Mouse (Mus musculus) embryonic fibroblast, embryonic 13.5 days (primary cell): ENCODE measurements around the gene Foxf1. TPM values are rescaled to one million over a fixed set of nuclear protein-coding genes. Genes with fewer than 3 reads are reported as not detected.

Source experiments
- H3K27ac ChIP-seq: 2 replicates; pipeline ENCODE4 v1.5.1; 2012; ENCODE audit warnings: low read length, control low read depth, inconsistent platforms; ENCODE audit not compliant: insufficient read depth
- H3K4me1 ChIP-seq: 2 replicates; pipeline ENCODE4 v1.6.1; 2011; ENCODE audit warnings: low read length; ENCODE audit not compliant: control insufficient read depth, insufficient read depth
- H3K4me3 ChIP-seq: 2 replicates; pipeline ENCODE4 v1.5.1; 2011; ENCODE audit warnings: mild to moderate bottlenecking, control low read depth, low read length; ENCODE audit not compliant: insufficient read depth
- CTCF ChIP-seq: IDR thresholded peaks from 2 replicates; pipeline ENCODE4 v1.5.1; 2011; ENCODE audit warnings: mild to moderate bottlenecking, control low read depth, low read length, moderate library complexity, borderline replicate concordance; ENCODE audit not compliant: insufficient read depth
- POLR2A ChIP-seq: IDR thresholded peaks from 2 replicates; pipeline ENCODE4 v1.6.1; 2011; ENCODE audit warnings: low read depth, mild to moderate bottlenecking, control low read depth, low read length, moderate library complexity
- polyA plus RNA-seq: library from polyadenylated mRNA; stranded (reverse); fragments of >200 nt; gene quantifications from 2 replicates; pipeline ENCODE4 v1.2.4, GENCODE M21; 2011; ENCODE audit warnings: low read depth; ENCODE audit not compliant: missing spikeins, insufficient read length

Gene Foxf1
- polyA plus RNA-seq, 1 experiment: 6.9 TPM

- H3K4me1 ChIP-seq: no peaks in the 10 kb centered on the region
- no peak overlapping the region for H3K4me3 ChIP-seq
- H3K27ac ChIP-seq: no peak overlapping the region
- TF ChIP-seq POLR2A (no peak), CTCF (no peak)
Observed at GRCm38 (mm10) chr8:121072406-121073130, 11.6 kb upstream of the Foxf1 start.

GRCm38 (mm10) chr8:121073174-121074107 lies 10.7 kb upstream of the Foxf1 start:
- H3K4me1 ChIP-seq: no peaks in the 10 kb centered on the region
- no peak overlapping the region for H3K27ac ChIP-seq
- no peak overlapping the region for H3K4me3 ChIP-seq
- TF ChIP-seq POLR2A (no peak), CTCF (no peak)

GRCm38 (mm10) chr8:121074108-121074847 lies 9.9 kb upstream of the Foxf1 start:
- Histone ChIP-seq H3K27ac (no peak overlapping the region), H3K4me3 (no peak overlapping the region)
- no peak for TF ChIP-seq CTCF
- TF ChIP-seq POLR2A: no peak

GRCm38 (mm10) chr8:121074848-121075145 lies 9.4 kb upstream of the Foxf1 start:
- Histone ChIP-seq H3K27ac (no peak overlapping the region), H3K4me1 (no peaks in the 10 kb centered on the region), H3K4me3 (no peak overlapping the region)
- no peak for TF ChIP-seq CTCF
- no peak for TF ChIP-seq POLR2A

More at GRCm38 (mm10) chr8:121074108-121074847, 9.9 kb upstream of the Foxf1 start:
- no peaks in the 10 kb centered on the region for H3K4me1 ChIP-seq

- Histone ChIP-seq H3K4me3 (no peak overlapping the region), H3K4me1 (no peaks in the 10 kb centered on the region), H3K27ac (no peak overlapping the region)
Observed at GRCm38 (mm10) chr8:121075936-121076335, 8.2 kb upstream of the Foxf1 start.

GRCm38 (mm10) chr8:121076555-121076954 lies 7.6 kb upstream of the Foxf1 start:
- TF ChIP-seq CTCF (no peak), POLR2A (no peak)
- Histone ChIP-seq H3K4me1 (no peaks in the 10 kb centered on the region), H3K4me3 (no peak overlapping the region), H3K27ac (no peak overlapping the region)

More at GRCm38 (mm10) chr8:121075936-121076335, 8.2 kb upstream of the Foxf1 start:
- no peak for TF ChIP-seq POLR2A
- no peak for TF ChIP-seq CTCF

- TF ChIP-seq CTCF (no peak), POLR2A (no peak)
- no peaks in the 10 kb centered on the region for H3K4me1 ChIP-seq
- H3K4me3 ChIP-seq: no peak overlapping the region
- H3K27ac ChIP-seq: no peak overlapping the region
Observed at GRCm38 (mm10) chr8:121078721-121079120, 5.5 kb upstream of the Foxf1 start.

- no peaks in the 10 kb centered on the region for H3K4me1 ChIP-seq
- no peak for TF ChIP-seq POLR2A
- TF ChIP-seq CTCF: no peak
- no peak overlapping the region for H3K4me3 ChIP-seq
- no peak overlapping the region for H3K27ac ChIP-seq
Observed at GRCm38 (mm10) chr8:121079201-121079600, 5.0 kb upstream of the Foxf1 start.

- H3K27ac ChIP-seq: no peak overlapping the region
- TF ChIP-seq CTCF (no peak), POLR2A (no peak)
- H3K4me1 ChIP-seq: no peaks in the 10 kb centered on the region
- H3K4me3 ChIP-seq: no peak overlapping the region
Observed at GRCm38 (mm10) chr8:121079944-121080343, 4.2 kb upstream of the Foxf1 start.
